Mouse (Mus musculus): ENCODE measurements around the gene Rab6a. TPM values are rescaled to one million over a fixed set of nuclear protein-coding genes. Genes with fewer than 3 reads are reported as not detected.
A peak's percentile ranks its signal among the peaks of the same experiment; 100 is the strongest.

Rab6a gene
- total RNA-seq, 2 experiments from 2014 or later = 68.5 to 79.0 TPM

GRCm38 (mm10) chr7:100616121-100616857, 9.1 kb downstream of the Rab6a start:
- no peak for DNase-seq (ENCODE audit: low spot score in 2 of 2)

- no peak for DNase-seq (ENCODE audit: low spot score in 2 of 2)
These were observed 15.1 kb downstream of the Rab6a start for GRCm38 (mm10) chr7:100622277-100622676.

- DNase-seq (ENCODE audit: low spot score in 2 of 2) = no peak
These were observed 17.3 kb downstream of the Rab6a start for GRCm38 (mm10) chr7:100624538-100624937.

- DNase-seq (ENCODE audit: low spot score in 2 of 2) = no peak
These were observed 30.4 kb downstream of the Rab6a start for GRCm38 (mm10) chr7:100637657-100638056.

GRCm38 (mm10) chr7:100642413-100642812, 35.2 kb downstream of the Rab6a start:
- no peak for DNase-seq (ENCODE audit: low spot score in 2 of 2)

GRCm38 (mm10) chr7:100645147-100645546, 37.9 kb downstream of the Rab6a start:
- peak; percentile 30 to 53 for DNase-seq (ENCODE audit: low spot score in 2 of 2)

- DNase-seq (ENCODE audit: low spot score in 2 of 2) = no peak
These were observed 41.9 kb downstream of the Rab6a start for GRCm38 (mm10) chr7:100649095-100649494.

GRCm38 (mm10) chr7:100649826-100650225, 42.6 kb downstream of the Rab6a start:
- DNase-seq (ENCODE audit: low spot score in 2 of 2) = no peak

- DNase-seq (ENCODE audit: low spot score in 2 of 2) = no peak
These were observed 43.2 kb downstream of the Rab6a start for GRCm38 (mm10) chr7:100650421-100650820.

GRCm38 (mm10) chr7:100651011-100651410, 43.8 kb downstream of the Rab6a start:
- DNase-seq (ENCODE audit: low spot score in 2 of 2) = no peak

GRCm38 (mm10) chr7:100653480-100654266, 46.5 kb downstream of the Rab6a start:
- DNase-seq (ENCODE audit: low spot score in 2 of 2) = no peak

- DNase-seq (ENCODE audit: low spot score in 2 of 2) = no peak
These were observed 47.2 kb downstream of the Rab6a start for GRCm38 (mm10) chr7:100654441-100654840.

GRCm38 (mm10) chr7:100656739-100657138, 49.5 kb downstream of the Rab6a start:
- no peak for DNase-seq (ENCODE audit: low spot score in 2 of 2)

GRCm38 (mm10) chr7:100658093-100658578, 50.9 kb downstream of the Rab6a start:
- no peak for DNase-seq (ENCODE audit: low spot score in 2 of 2)

GRCm38 (mm10) chr7:100661264-100661663, 54.1 kb downstream of the Rab6a start:
- DNase-seq (ENCODE audit: low spot score in 2 of 2) = no peak

- DNase-seq (ENCODE audit: low spot score in 2 of 2) = no peak
These were observed 55.0 kb downstream of the Rab6a start, which contains the start of gene Plekhb1 for GRCm38 (mm10) chr7:100662231-100662630. TSS of gene Plekhb1 (minus strand) at chr7:100662414.

- peak; percentile 58 to 77 for DNase-seq (ENCODE audit: low spot score in 2 of 2)
These were observed 56.0 kb downstream of the Rab6a start for GRCm38 (mm10) chr7:100663190-100663589.

GRCm38 (mm10) chr7:100663729-100664304, 56.6 kb downstream of the Rab6a start:
- DNase-seq (ENCODE audit: low spot score in 2 of 2) = no peak

GRCm38 (mm10) chr7:100670646-100671045, 63.4 kb downstream of the Rab6a start:
- no peak for DNase-seq (ENCODE audit: low spot score in 2 of 2)

GRCm38 (mm10) chr7:100673452-100673851, 66.2 kb downstream of the Rab6a start:
- no peak for DNase-seq (ENCODE audit: low spot score in 2 of 2)

GRCm38 (mm10) chr7:100674941-100675340, 67.7 kb downstream of the Rab6a start:
- DNase-seq (ENCODE audit: low spot score in 2 of 2) = no peak

GRCm38 (mm10) chr7:100678052-100678451, 70.8 kb downstream of the Rab6a start:
- DNase-seq (ENCODE audit: low spot score in 2 of 2) = no peak

Measured in adrenal gland, postnatal 4 days (tissue).